Mouse (Mus musculus): ENCODE results near the gene Gm3336.

DNA sequence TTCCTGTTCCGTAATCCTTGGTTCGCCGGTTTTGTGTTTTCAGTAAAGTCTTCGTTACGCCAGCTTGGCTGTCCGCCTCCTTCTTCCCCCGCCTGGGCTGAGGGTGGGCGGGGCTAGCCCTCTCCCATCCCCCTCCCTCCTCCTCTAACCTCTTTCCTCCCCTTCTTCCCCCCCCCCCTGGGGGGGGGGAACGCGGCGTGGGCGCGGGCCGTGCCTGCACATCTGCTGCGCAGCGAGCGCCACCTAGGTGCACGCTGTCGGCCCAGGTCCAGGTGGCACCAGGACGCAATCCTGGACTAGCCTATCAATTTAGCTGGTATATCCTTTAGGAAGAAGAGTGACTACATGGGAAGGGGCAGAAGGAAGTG, 17.8 kb upstream of the Gm3336 start:
- peak; percentile 89 for TF ChIP-seq CTCF (IDR thresholded peaks at IDR 0.05; ENCODE audit: control insufficient read depth, insufficient read depth, insufficient read length)
- no peak for TF ChIP-seq CEBPB (IDR thresholded peaks at IDR 0.05; ENCODE audit: low read depth)
- no peak for TF ChIP-seq USF1 (IDR thresholded peaks at IDR 0.05; ENCODE audit: low read depth)
- no peak for TF ChIP-seq MAX (IDR thresholded peaks at IDR 0.05)

All from C2C12 (cell line).